Comparison of ENCODE assay signal across 13 mouse cellular contexts in genomic region chr10:72188326-72188725, GRCm38 (mm10).
"Had no signal": no experiment of that assay in that cellular context is flagged by ENCODE, and none has a peak within 500 bp of the region (broad histone marks: within the 10 kb centered on the region; RNA-seq: fewer than 3 reads in every experiment).

No protein-coding gene starts in this region.

- H3K4me2 ChIP-seq: limb, embryonic 15.5 days; liver, embryonic 12.5 days; lung, embryonic 15.5 days; midbrain, embryonic 15.5 days; stomach, embryonic 15.5 days had no signal

- ATAC-seq: liver, embryonic 12.5 days; midbrain, embryonic 15.5 days had no signal

- H3K4me3 ChIP-seq: limb, embryonic 15.5 days; liver, embryonic 12.5 days; lung, embryonic 15.5 days; midbrain, embryonic 15.5 days; stomach, embryonic 15.5 days had no signal

- H3K27ac ChIP-seq: kidney, postnatal 0 days; limb, embryonic 15.5 days; liver, embryonic 12.5 days; lung, embryonic 15.5 days; midbrain, embryonic 15.5 days; stomach, embryonic 15.5 days had no signal

- H3K36me3 ChIP-seq: limb, embryonic 15.5 days; liver, embryonic 12.5 days; lung, embryonic 15.5 days; midbrain, embryonic 15.5 days; stomach, embryonic 15.5 days had no signal

- H3K27me3 ChIP-seq: limb, embryonic 15.5 days; liver, embryonic 12.5 days; lung, embryonic 15.5 days; midbrain, embryonic 15.5 days; stomach, embryonic 15.5 days had no signal

- H3K9me3 ChIP-seq: limb, embryonic 15.5 days; liver, embryonic 12.5 days; lung, embryonic 15.5 days; midbrain, embryonic 15.5 days; stomach, embryonic 15.5 days had no signal

- DNase-seq: kidney, adult 8-10 months; kidney, postnatal 36 days; layer of hippocampus, adult 9-11 months; layer of hippocampus, postnatal 36 days; lung, postnatal 14 days; thymus, adult 2 months; thymus, postnatal 25 days had no signal

- H3K4me1 ChIP-seq: limb, embryonic 15.5 days; liver, embryonic 12.5 days; lung, embryonic 15.5 days; midbrain, embryonic 15.5 days; stomach, embryonic 15.5 days had no signal

- H3K9ac ChIP-seq: limb, embryonic 15.5 days; liver, embryonic 12.5 days; lung, embryonic 15.5 days; midbrain, embryonic 15.5 days; stomach, embryonic 15.5 days had no signal
